ENCODE assay signal across 8 mouse cellular contexts in genomic region chr17:86404795-86405501, GRCm38 (mm10).
DNase-seq lines count a peak whose midpoint lies in the region; ATAC-seq and TF ChIP-seq lines count a peak whose summit lies in the region.

No protein-coding gene starts in this region.

- TF ChIP-seq EP300 in MEL (IDR thresholded peaks at IDR 0.05; ENCODE audit: low read depth in 1 of 2, low read length in 2 of 2): no peak
- no peak for TF ChIP-seq EP300 in lung, postnatal 0 days (IDR thresholded peaks at IDR 0.05)

- no peak overlapping the region for H3K4me3 ChIP-seq in MEL (ENCODE audit: control insufficient read depth in 1 of 2, insufficient read depth in 1 of 2, low read depth in 2 of 2, low read length in 2 of 2)
- H3K4me3 ChIP-seq in cortical plate, adult 2 months (ENCODE audit: insufficient read depth, low read length): no peak overlapping the region
- no peak overlapping the region for H3K4me3 ChIP-seq in lung, postnatal 0 days (ENCODE audit: low read depth, low read length)
- no peak overlapping the region for H3K4me3 ChIP-seq in intestine, embryonic 15.5 days (replicated peaks)

- H3K4me1 ChIP-seq in MEL (ENCODE audit: control insufficient read depth in 1 of 2, insufficient read depth in 2 of 2, low read length in 2 of 2): peaks cover 4 to 6% of the 10 kb centered on the region in 2 experiments; a peak in 3 of 4 replicates
- peaks cover 15% of the 10 kb centered on the region for H3K4me1 ChIP-seq in cortical plate, adult 2 months (ENCODE audit: control insufficient read depth, insufficient read depth, low read length)
- peaks cover 4% of the 10 kb centered on the region; the same call in 1 of the 2 replicates for H3K4me1 ChIP-seq in lung, postnatal 0 days (ENCODE audit: insufficient read depth, low read depth, low read length)
- H3K4me1 ChIP-seq in intestine, embryonic 15.5 days (replicated peaks): 0 out of 2 replicates have a peak, but pooled peaks cover 4% of the 10 kb centered on the region

- TF ChIP-seq RAD21 in MEL (IDR thresholded peaks at IDR 0.05; ENCODE audit: low read depth, low read length): no peak

- no peaks in the 10 kb centered on the region for H3K9me3 ChIP-seq in MEL (replicated peaks; ENCODE audit: insufficient read depth, low read length)
- no peaks in the 10 kb centered on the region for H3K9me3 ChIP-seq in lung, postnatal 0 days (ENCODE audit: low read length)
- no peaks in the 10 kb centered on the region for H3K9me3 ChIP-seq in intestine, embryonic 15.5 days

- WGBS in lung, postnatal 0 days: 87% methylated on average over 11 of the region's 11 CpGs
- 76% methylated on average over 11 of the region's 11 CpGs for WGBS in intestine, embryonic 15.5 days

- no peak overlapping the region for H3K9ac ChIP-seq in MEL (ENCODE audit: control insufficient read depth, low read depth, low read length, poor library complexity, severe bottlenecking)
- no peak overlapping the region for H3K9ac ChIP-seq in lung, postnatal 0 days (replicated peaks; ENCODE audit: low read depth)
- no peak overlapping the region for H3K9ac ChIP-seq in intestine, embryonic 15.5 days

- H3K79me2 ChIP-seq in MEL (ENCODE audit: control insufficient read depth, insufficient read depth, low read length, poor library complexity): no peaks in the 10 kb centered on the region

- H3K27me3 ChIP-seq in MEL (ENCODE audit: control insufficient read depth in 1 of 2, insufficient read depth in 2 of 2, low read length in 2 of 2): no peaks in the 10 kb centered on the region
- H3K27me3 ChIP-seq in lung, postnatal 0 days (replicated peaks; ENCODE audit: insufficient read depth, low read length): no peaks in the 10 kb centered on the region
- H3K27me3 ChIP-seq in intestine, embryonic 15.5 days (replicated peaks): no peaks in the 10 kb centered on the region

- H3K4me2 ChIP-seq in lung, postnatal 0 days (replicated peaks; ENCODE audit: low read depth, low read length): no peak overlapping the region
- no peak overlapping the region for H3K4me2 ChIP-seq in intestine, embryonic 15.5 days (replicated peaks)

- peak; percentile 87 for ATAC-seq in frontal cortex, adult (ENCODE audit: low TSS enrichment)
- ATAC-seq in lung, postnatal 0 days: no peak
- ATAC-seq in intestine, embryonic 15.5 days: no peak

- DNase-seq in frontal cortex, postnatal 25 days (ENCODE audit: low spot score in 2 of 2): no peak
- peak; percentile 18 for DNase-seq in MEL (ENCODE audit: low read depth, low spot score)
- peak; percentile 43 to 64 for DNase-seq in kidney, postnatal 4 days
- no peak for DNase-seq in yolk sac, embryonic 10.5 days (ENCODE audit: low spot score)
- no peak for DNase-seq in lung, postnatal 0 days (ENCODE audit: low spot score)

- no peak overlapping the region for H3K27ac ChIP-seq in MEL (ENCODE audit: control insufficient read depth, low read depth, low read length)
- H3K27ac ChIP-seq in cortical plate, adult 2 months (ENCODE audit: insufficient read depth, low read length): peak overlapping the region; percentile 25; the same call in 1 of the 2 replicates
- H3K27ac ChIP-seq in lung, postnatal 0 days (ENCODE audit: low read length): no peak overlapping the region
- no peak overlapping the region for H3K27ac ChIP-seq in intestine, embryonic 15.5 days

- no peak for TF ChIP-seq POLR2A in MEL (IDR thresholded peaks at IDR 0.05; ENCODE audit: control insufficient read depth in 1 of 2, insufficient read depth in 1 of 2, low read depth in 1 of 2, low read length in 2 of 2, poor library complexity in 1 of 2)
- peak; percentile 0; the same call in 1 of the 2 replicates for TF ChIP-seq POLR2A in cortical plate, adult 2 months (IDR thresholded peaks at IDR 0.05; ENCODE audit: extremely low read depth, insufficient read depth, low read length)

- peaks cover 0 to 12% of the 10 kb centered on the region in 2 experiments; a peak in 2 of 4 replicates for H3K36me3 ChIP-seq in MEL (ENCODE audit: control insufficient read depth in 1 of 2, insufficient read depth in 2 of 2, low read length in 2 of 2)
- no peaks in the 10 kb centered on the region for H3K36me3 ChIP-seq in lung, postnatal 0 days (ENCODE audit: insufficient read depth, low read length)
- no peaks in the 10 kb centered on the region for H3K36me3 ChIP-seq in intestine, embryonic 15.5 days

- no peak for TF ChIP-seq CTCF in MEL (IDR thresholded peaks at IDR 0.05 in 2 of 3, conservative IDR thresholded peaks at IDR 0.05 in 1 of 3; ENCODE audit: control insufficient read depth in 1 of 3, insufficient read depth in 1 of 3, low read depth in 2 of 3, low read length in 3 of 3, poor library complexity in 1 of 3, severe bottlenecking in 1 of 3)
- no peak for TF ChIP-seq CTCF in cortical plate, adult 2 months (IDR thresholded peaks at IDR 0.05; ENCODE audit: extremely low read depth, insufficient read depth, low read length)
- TF ChIP-seq CTCF in lung, postnatal 0 days (IDR thresholded peaks at IDR 0.05): no peak

TF ChIP-seq in MEL, 35 proteins besides CTCF, POLR2A, EP300 and RAD21:
- TF ChIP-seq POLR2AphosphoS5 (IDR thresholded peaks at IDR 0.05; ENCODE audit: borderline replicate concordance, low read depth, low read length) (no peak), ZKSCAN1 (IDR thresholded peaks at IDR 0.05; ENCODE audit: low read depth, low read length) (no peak), MAFK (IDR thresholded peaks at IDR 0.05; ENCODE audit: borderline replicate concordance, low read depth, low read length) (no peak), MAX (IDR thresholded peaks at IDR 0.05; ENCODE audit: low read length) (no peak), POLR2AphosphoS2 (IDR thresholded peaks at IDR 0.05; ENCODE audit: low read length) (no peak), KAT2A (conservative IDR thresholded peaks at IDR 0.05; ENCODE audit: low read depth, low read length) (no peak), ZNF384 (IDR thresholded peaks at IDR 0.05; ENCODE audit: low read depth, low read length) (no peak), UBTF (IDR thresholded peaks at IDR 0.05; ENCODE audit: borderline replicate concordance, insufficient read depth, low read depth, low read length) (no peak), MXI1 (IDR thresholded peaks at IDR 0.05; ENCODE audit: low read depth, low read length) (no peak), SMC3 (IDR thresholded peaks at IDR 0.05; ENCODE audit: low read depth, low read length) (no peak), CHD2 (IDR thresholded peaks at IDR 0.05; ENCODE audit: low read length) (no peak), TBP (IDR thresholded peaks at IDR 0.05; ENCODE audit: low read depth, low read length) (no peak), E2F4 (IDR thresholded peaks at IDR 0.05; ENCODE audit: borderline replicate concordance, low read depth, low read length) (no peak)

Comparison
In these comparisons a context has a peak if more than half of its experiments do, and no peak if none do; other contexts are left out.
1. DNase-seq: peak in MEL (single experiment) and kidney, postnatal 4 days (2 of 2); none in frontal cortex, postnatal 25 days (0 of 2), yolk sac, embryonic 10.5 days (single experiment) and lung, postnatal 0 days (single experiment).